ENCODE assay signal across 8 mouse cellular contexts in the genomic region with DNA sequence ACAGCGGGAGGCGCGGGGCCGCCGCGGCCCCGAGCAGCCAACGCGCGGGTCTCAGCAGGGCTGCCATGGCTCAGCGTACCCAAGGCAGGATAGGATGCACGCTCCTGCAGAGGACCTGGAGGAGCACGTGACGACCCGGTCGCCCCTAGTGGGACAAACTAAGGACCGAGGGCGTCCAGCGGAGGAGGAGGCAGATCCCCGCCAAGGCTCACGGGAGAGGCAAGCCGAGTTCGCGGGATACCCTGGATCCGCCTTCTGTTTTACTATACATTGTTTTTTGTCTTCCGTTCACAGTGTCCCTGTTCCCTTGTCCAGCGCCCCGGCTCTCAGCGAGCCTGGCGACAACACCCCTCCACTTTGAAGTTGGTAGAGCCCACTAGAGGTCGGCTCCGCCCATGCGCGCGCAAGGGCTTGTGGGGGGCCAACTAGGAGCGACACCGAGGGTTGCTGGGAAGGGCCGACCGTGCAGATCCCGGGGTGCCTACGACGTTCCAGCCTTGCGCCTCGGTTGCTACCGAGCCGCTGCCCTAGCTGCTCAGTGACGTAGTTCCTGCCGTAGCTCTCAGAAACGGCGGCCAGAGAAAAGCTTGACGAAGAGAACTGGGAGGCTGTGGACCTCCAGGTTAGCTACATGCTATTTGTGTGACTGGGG. TPM values are rescaled to one million over a fixed set of nuclear protein-coding genes. Genes with fewer than 3 reads are reported as not detected.
DNase-seq lines count a peak whose midpoint lies in the region; ATAC-seq and TF ChIP-seq lines count a peak whose summit lies in the region.

Lrpprc (minus strand) TSS at position 343 of the 652 bp plus-strand sequence.

- peak within 1 kb of the TSS; percentile 77 for H3K4me3 ChIP-seq in bone marrow, adult 2 months (replicated peaks; ENCODE audit: control insufficient read depth, low read depth, low read length)
- peak within 1 kb of the TSS; percentile 100 for H3K4me3 ChIP-seq in embryonic facial prominence, embryonic 15.5 days (replicated peaks)
- H3K4me3 ChIP-seq in limb, embryonic 14.5 days (replicated peaks; ENCODE audit: low read length) = peak within 1 kb of the TSS; percentile 100
- H3K4me3 ChIP-seq in midbrain, postnatal 0 days (ENCODE audit: low read depth, low read length) = peak within 1 kb of the TSS; percentile 99

- H3K4me2 ChIP-seq in embryonic facial prominence, embryonic 15.5 days (replicated peaks) = peak within 1 kb of the TSS; percentile 84
- H3K4me2 ChIP-seq in limb, embryonic 14.5 days (replicated peaks; ENCODE audit: low read depth, low read length, severe bottlenecking) = peak within 1 kb of the TSS; percentile 80
- peak within 1 kb of the TSS; percentile 82 for H3K4me2 ChIP-seq in midbrain, postnatal 0 days (ENCODE audit: low read depth, low read length, poor library complexity, severe bottlenecking)

- under 1% methylated on average over 51 of the region's 51 CpGs for WGBS in bone marrow, adult 2 months
- under 1% methylated on average over 51 of the region's 51 CpGs for WGBS in embryonic facial prominence, embryonic 15.5 days
- WGBS in limb, embryonic 14.5 days = under 1% methylated on average over 41 of the region's 51 CpGs
- under 1% methylated on average over 51 of the region's 51 CpGs for WGBS in midbrain, postnatal 0 days

- peak; percentile 98 for ATAC-seq in embryonic facial prominence, embryonic 15.5 days (ENCODE audit: insufficient number of reproducible peaks, low FRiP score, low TSS enrichment, low read depth)
- ATAC-seq in limb, embryonic 14.5 days (ENCODE audit: low FRiP score, low read depth) = peak; percentile 99
- peak; percentile 98 for ATAC-seq in midbrain, postnatal 0 days (ENCODE audit: low FRiP score)

- no peaks in the 10 kb centered on the region for H3K9me3 ChIP-seq in embryonic facial prominence, embryonic 15.5 days (replicated peaks)
- no peaks in the 10 kb centered on the region for H3K9me3 ChIP-seq in limb, embryonic 14.5 days (ENCODE audit: control insufficient read depth, low read length)
- H3K9me3 ChIP-seq in midbrain, postnatal 0 days (ENCODE audit: low read length) = no peaks in the 10 kb centered on the region

- H3K27me3 ChIP-seq in embryonic facial prominence, embryonic 15.5 days = no peaks in the 10 kb centered on the region
- H3K27me3 ChIP-seq in limb, embryonic 14.5 days (ENCODE audit: control insufficient read depth, insufficient read depth, low read length) = no peaks in the 10 kb centered on the region
- no peaks in the 10 kb centered on the region for H3K27me3 ChIP-seq in midbrain, postnatal 0 days (ENCODE audit: insufficient read depth, low read length)

- peak within 1 kb of the TSS; percentile 84 for H3K9ac ChIP-seq in embryonic facial prominence, embryonic 15.5 days
- H3K9ac ChIP-seq in limb, embryonic 14.5 days (ENCODE audit: low read depth, low read length, severe bottlenecking) = peak within 1 kb of the TSS; percentile 86
- H3K9ac ChIP-seq in midbrain, postnatal 0 days (replicated peaks; ENCODE audit: low read length, poor library complexity, severe bottlenecking) = peak within 1 kb of the TSS; percentile 83

- TF ChIP-seq CTCF in bone marrow, adult 2 months (IDR thresholded peaks at IDR 0.05; ENCODE audit: control insufficient read depth, insufficient read depth, low read length) = no peak
- TF ChIP-seq CTCF in midbrain, postnatal 0 days (IDR thresholded peaks at IDR 0.05) = peak; percentile 37; the same call in 1 of the 2 replicates

- TF ChIP-seq POLR2A in bone marrow, adult 2 months (IDR thresholded peaks at IDR 0.05; ENCODE audit: borderline replicate concordance, control insufficient read depth, low read depth, low read length) = peak; percentile 74; the same call in 1 of the 2 replicates
- peak; percentile 62; the same call in 1 of the 2 replicates for TF ChIP-seq POLR2A in limb, embryonic 14.5 days (IDR thresholded peaks at IDR 0.05; ENCODE audit: borderline replicate concordance, extremely low read depth, insufficient read depth, insufficient read length)

- H3K4me1 ChIP-seq in bone marrow, adult 2 months (ENCODE audit: control insufficient read depth, insufficient read depth, low read length) = no peaks in the 10 kb centered on the region; the same call in 1 of the 2 replicates
- peaks cover 20% of the 10 kb centered on the region for H3K4me1 ChIP-seq in embryonic facial prominence, embryonic 15.5 days
- peaks cover 7% of the 10 kb centered on the region for H3K4me1 ChIP-seq in limb, embryonic 14.5 days (ENCODE audit: control insufficient read depth, insufficient read depth, low read length)
- H3K4me1 ChIP-seq in midbrain, postnatal 0 days (ENCODE audit: insufficient read depth, low read length) = peaks cover 4% of the 10 kb centered on the region; the same call in 1 of the 2 replicates

- H3K36me3 ChIP-seq in embryonic facial prominence, embryonic 15.5 days = 0 out of 2 replicates have a peak, but pooled peaks cover 4% of the 10 kb centered on the region
- no peaks in the 10 kb centered on the region for H3K36me3 ChIP-seq in limb, embryonic 14.5 days (ENCODE audit: control insufficient read depth, insufficient read depth, low read length)
- peaks cover 3% of the 10 kb centered on the region; the same call in 1 of the 2 replicates for H3K36me3 ChIP-seq in midbrain, postnatal 0 days (ENCODE audit: insufficient read depth, low read length)

- H3K27ac ChIP-seq in bone marrow, adult 2 months (ENCODE audit: control insufficient read depth, insufficient read depth, low read depth, low read length, poor library complexity) = peak within 1 kb of the TSS; percentile 78
- peak within 1 kb of the TSS; percentile 86 for H3K27ac ChIP-seq in embryonic facial prominence, embryonic 15.5 days (replicated peaks)
- H3K27ac ChIP-seq in limb, embryonic 14.5 days (replicated peaks; ENCODE audit: low read depth, low read length) = peak within 1 kb of the TSS; percentile 82
- H3K27ac ChIP-seq in midbrain, postnatal 0 days (ENCODE audit: low read depth, low read length) = peak within 1 kb of the TSS; percentile 85

- peak; percentile 89 for DNase-seq in 416B (ENCODE audit: low read depth)
- DNase-seq in heart, adult 8-10 months (ENCODE audit: low spot score) = peak; percentile 91
- peak; percentile 96 for DNase-seq in kidney, adult 9 months
- peak; percentile 95 for DNase-seq in limb, embryonic 14.5 days (ENCODE audit: low spot score)
- DNase-seq in midbrain, postnatal 0 days (ENCODE audit: low spot score) = peak; percentile 97
- DNase-seq in spleen, postnatal 14 days (ENCODE audit: low spot score in 2 of 2) = peak; percentile 90 to 93

RNA-seq across cellular contexts. Expression of gene Lrpprc, which starts in this region (rescaled TPM):
- 14.1 and 27.6 TPM in 2 replicates for polyA plus RNA-seq in bone marrow, adult 2 months (2011; ENCODE audit: insufficient read depth, insufficient read length, low replicate concordance, missing spikeins)
- polyA plus RNA-seq in embryonic facial prominence, embryonic 15.5 days (2015; fragmentation: Nextera tagmentation; extraction: Ambion mirVana) = 33.6 and 34.3 TPM in 2 replicates
- total RNA-seq in heart, adult 8-10 months (2022) = 100 to 1,000 TPM; 129 to 143 (median 135) TPM
- 15.8 and 22.3 TPM in 2 replicates for polyA plus RNA-seq in limb, embryonic 14.5 days (2012; rRNA removed)
- polyA plus RNA-seq in limb, embryonic 14.5 days (2014; fragmentation: Nextera tagmentation; extraction: Ambion mirVana) = 35.5 and 38.5 TPM in 2 replicates
- total RNA-seq in midbrain, postnatal 0 days (2014; rRNA removed) = 53.5 and 68.0 TPM in 2 replicates
- 39.1 and 41.3 TPM in 2 replicates for polyA plus RNA-seq in midbrain, postnatal 0 days (2015; fragmentation: Nextera tagmentation; extraction: Ambion mirVana)

Comparison
In these comparisons a context has a peak if more than half of its experiments do, and no peak if none do; other contexts are left out.
1. Peak in every context shown above with its lines: DNase-seq, ATAC-seq, H3K4me3 ChIP-seq and H3K27ac ChIP-seq.